Comparison of ENCODE assay signal across 10 mouse cellular contexts in the genomic region with DNA sequence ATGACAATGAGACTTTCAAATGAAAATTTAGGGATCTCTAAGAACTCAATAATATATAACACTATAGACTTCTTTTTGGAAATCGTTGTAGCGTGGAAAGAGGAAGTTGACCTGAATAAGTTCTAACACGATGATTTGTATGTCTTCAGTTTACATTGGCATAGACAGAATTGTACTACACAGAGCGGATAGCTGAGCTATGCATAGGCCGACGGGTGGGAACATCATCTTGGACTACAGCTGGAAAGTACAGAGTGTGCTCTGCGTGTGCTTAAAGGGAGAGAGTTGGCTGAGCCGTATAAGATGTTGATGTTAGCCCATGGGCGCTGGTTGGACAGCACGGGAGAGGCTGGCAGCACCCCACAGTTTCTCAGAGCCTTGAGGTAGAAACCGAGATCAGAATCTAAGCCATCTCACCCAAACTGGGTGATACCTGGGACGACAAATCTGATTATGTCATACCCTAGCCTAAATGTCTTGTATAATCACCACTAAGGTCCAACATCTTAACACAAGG. TPM values are rescaled to one million over a fixed set of nuclear protein-coding genes. Genes with fewer than 3 reads are reported as not detected.
"Had no signal": no experiment of that assay in that cellular context is flagged by ENCODE, and none has a peak within 500 bp of the region (broad histone marks: within the 10 kb centered on the region; RNA-seq: fewer than 3 reads in every experiment).

No protein-coding gene starts in this region.

- H3K27ac ChIP-seq: limb, embryonic 10.5 days; liver, embryonic 12.5 days; macrophage; stomach, embryonic 15.5 days had no signal

- DNase-seq: kidney, adult 2 months; lung, postnatal 10 days; right cerebral cortex, postnatal 14 days; thymus, postnatal 4 days had no signal

- H3K4me1 ChIP-seq: limb, embryonic 10.5 days; liver, embryonic 12.5 days; megakaryocyte, embryonic 14.5 days; stomach, embryonic 15.5 days had no signal

- H3K27me3 ChIP-seq: liver, embryonic 12.5 days; megakaryocyte, embryonic 14.5 days; midbrain, embryonic 12.5 days; stomach, embryonic 15.5 days had no signal

- H3K4me2 ChIP-seq: liver, embryonic 12.5 days; midbrain, embryonic 12.5 days; stomach, embryonic 15.5 days had no signal

- H3K9me3 ChIP-seq: limb, embryonic 10.5 days; liver, embryonic 12.5 days; stomach, embryonic 15.5 days had no signal

- H3K4me3 ChIP-seq: limb, embryonic 10.5 days; liver, embryonic 12.5 days; megakaryocyte, embryonic 14.5 days; midbrain, embryonic 12.5 days; stomach, embryonic 15.5 days had no signal

- H3K9ac ChIP-seq: liver, embryonic 12.5 days; midbrain, embryonic 12.5 days; stomach, embryonic 15.5 days had no signal

- H3K36me3 ChIP-seq: limb, embryonic 10.5 days; liver, embryonic 12.5 days; midbrain, embryonic 12.5 days; stomach, embryonic 15.5 days had no signal

- ATAC-seq: liver, embryonic 12.5 days had no signal

RNA-seq across cellular contexts. Expression of gene Kif21a, which starts 14.6 kb away (rescaled TPM):
- polyA plus RNA-seq: macrophage had no signal
